Mouse (Mus musculus): Measurements from ENCODE around the gene Btbd11.
"Not testable (repeated sequence)": the region's sequence is repeated elsewhere in the genome, so short reads cannot be mapped to it uniquely, and the experiment has no call there.

Btbd11 gene

GRCm38 (mm10) chr10:85655881-85656280 is 269.3 kb downstream of the Btbd11 start:
- no peak for DNase-seq (ENCODE audit: low spot score)

- DNase-seq (ENCODE audit: low spot score) = no peak
Observed at GRCm38 (mm10) chr10:85657886-85658285, 271.3 kb downstream of the Btbd11 start.

GRCm38 (mm10) chr10:85673512-85673921 is 286.9 kb downstream of the Btbd11 start:
- no peak for DNase-seq (ENCODE audit: low spot score)

GRCm38 (mm10) chr10:85678635-85679034 is 292.0 kb downstream of the Btbd11 start:
- DNase-seq (ENCODE audit: low spot score) = no peak

- no peak for DNase-seq (ENCODE audit: low spot score)
Observed at GRCm38 (mm10) chr10:85682446-85682845, 295.8 kb downstream of the Btbd11 start.

GRCm38 (mm10) chr10:85694429-85694828 is 307.8 kb downstream of the Btbd11 start:
- not testable (repeated sequence) for DNase-seq (ENCODE audit: low spot score)

GRCm38 (mm10) chr10:85699721-85700120 is 313.1 kb downstream of the Btbd11 start:
- no peak for DNase-seq (ENCODE audit: low spot score)

- DNase-seq (ENCODE audit: low spot score) = not testable (repeated sequence)
Observed at GRCm38 (mm10) chr10:85709790-85710189, 323.2 kb downstream of the Btbd11 start.
